Mouse (Mus musculus): ENCODE results near the gene Net1.

- no peak for TF ChIP-seq TAL1 (IDR thresholded peaks at IDR 0.05; ENCODE audit: low read length)
- no peak for TF ChIP-seq GATA1 (IDR thresholded peaks at IDR 0.05; ENCODE audit: low read length)
Observed at GRCm38 (mm10) chr13:3865648-3866354, 52.2 kb downstream of the Net1 start.
